Mouse (Mus musculus): ENCODE measurements around the gene Gga2. TPM values are rescaled to one million over a fixed set of nuclear protein-coding genes. Genes with fewer than 3 reads are reported as not detected.
A peak's percentile ranks its signal among the peaks of the same experiment; 100 is the strongest.

The Gga2 gene
- total RNA-seq, 2 experiments from 2014 or later = 17.4 to 36.3 TPM

DNA sequence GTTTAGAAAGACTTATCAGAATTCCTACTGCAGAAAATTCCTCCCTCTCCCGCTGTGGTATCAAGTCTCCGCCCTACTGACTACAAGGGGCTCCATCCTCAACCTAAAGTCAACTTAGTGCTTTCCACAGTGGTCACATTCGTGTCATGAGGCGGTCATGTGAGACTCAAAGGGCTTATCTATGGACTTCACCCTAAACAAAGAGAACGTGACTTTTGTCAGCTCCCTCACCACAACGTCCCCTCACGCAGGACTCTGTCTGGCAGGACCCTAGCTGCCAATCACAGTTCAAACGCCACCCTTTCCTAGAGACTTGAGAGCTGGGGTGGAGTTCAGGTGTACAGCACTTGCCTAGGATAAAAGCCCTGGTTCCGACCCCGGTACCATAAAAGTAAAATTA, 8.1 kb downstream of the Gga2 start:
- no peak for DNase-seq (ENCODE audit: low spot score in 2 of 2)

GRCm38 (mm10) chr7:122012370-122012769, 8.7 kb downstream of the Gga2 start:
- DNase-seq (ENCODE audit: low spot score in 2 of 2) = no peak

GRCm38 (mm10) chr7:122000396-122000795, 20.6 kb downstream of the Gga2 start:
- no peak for DNase-seq (ENCODE audit: low spot score in 2 of 2)

DNA sequence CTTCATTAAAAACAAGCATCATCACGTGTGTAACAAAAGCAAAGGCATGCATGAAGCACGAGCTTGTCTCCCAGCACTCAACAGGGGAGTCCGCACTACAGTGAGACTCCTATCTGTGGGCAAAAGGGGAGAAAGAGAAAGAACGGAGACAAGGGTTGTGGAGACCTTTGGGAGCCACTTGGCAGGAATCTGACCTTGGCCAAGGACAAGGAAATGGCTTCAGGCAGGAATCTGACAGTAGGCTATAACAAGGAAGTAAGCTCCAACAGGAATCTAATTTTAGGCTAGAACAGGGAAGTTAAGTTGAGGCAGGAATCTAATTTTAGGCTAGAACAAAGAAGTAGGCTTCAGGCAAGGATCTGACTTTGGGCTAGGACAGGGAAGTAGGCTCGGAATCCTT, 25.1 kb downstream of the Gga2 start:
- no peak for DNase-seq (ENCODE audit: low spot score in 2 of 2)

DNA sequence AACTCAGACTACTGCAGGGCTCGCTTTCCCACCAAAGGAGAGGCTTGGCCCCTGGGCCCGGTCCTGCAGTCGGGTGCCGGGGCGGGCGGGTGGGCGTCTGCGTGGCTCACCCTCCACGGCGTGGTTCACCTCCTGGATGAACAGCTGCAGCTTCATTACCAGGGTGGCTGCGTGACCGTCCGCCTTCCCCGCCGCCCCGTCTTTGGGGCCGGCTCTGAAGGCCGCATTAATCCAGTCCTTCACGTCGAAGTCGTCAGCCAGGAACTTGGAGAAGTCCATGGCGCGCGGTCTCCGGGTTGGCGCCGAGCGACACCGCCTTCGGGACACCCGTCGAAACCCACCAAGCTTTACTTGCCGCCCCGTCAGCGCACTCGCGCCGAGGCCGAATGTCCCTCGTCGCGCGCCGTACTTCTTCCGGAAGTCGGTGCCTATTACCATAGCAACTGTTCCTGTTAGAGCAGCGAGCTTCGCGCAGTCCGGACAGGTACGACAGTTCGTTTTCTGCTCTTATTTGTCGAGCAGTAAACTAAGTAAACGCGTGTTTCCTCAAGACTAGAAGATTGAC, 39.6 kb downstream of the Gga2 start, which contains the start of gene Cog7:
TSS of gene Cog7 (minus strand) at position 405 of the 565 bp plus-strand sequence.
- peak; percentile 95 to 97 for DNase-seq (ENCODE audit: low spot score in 2 of 2)

GRCm38 (mm10) chr7:121975031-121975430, 46.0 kb downstream of the Gga2 start:
- peak; percentile 17 to 34 for DNase-seq (ENCODE audit: low spot score in 2 of 2)

GRCm38 (mm10) chr7:121971698-121972097, 49.3 kb downstream of the Gga2 start:
- DNase-seq (ENCODE audit: low spot score in 2 of 2) = no peak

DNA sequence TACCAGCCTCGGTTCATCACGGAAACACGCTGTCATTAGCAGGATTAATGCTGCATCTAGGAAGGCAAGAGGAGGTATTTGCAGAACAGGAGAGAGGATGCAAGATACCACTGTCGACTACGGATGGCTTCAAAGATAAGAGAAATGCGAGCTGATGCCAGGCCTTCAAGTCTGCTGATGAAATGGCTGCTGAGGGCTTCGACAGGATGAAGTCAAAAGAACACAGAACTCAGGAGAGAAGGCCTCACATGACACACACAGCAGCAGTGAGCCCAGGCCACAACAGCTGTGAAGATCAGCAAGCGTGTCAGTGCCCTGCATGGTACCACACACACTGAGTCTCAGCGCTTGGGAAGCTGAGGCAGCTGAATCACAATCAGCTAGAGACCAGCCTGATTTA, 50.8 kb downstream of the Gga2 start:
- DNase-seq (ENCODE audit: low spot score in 2 of 2) = no peak

DNA sequence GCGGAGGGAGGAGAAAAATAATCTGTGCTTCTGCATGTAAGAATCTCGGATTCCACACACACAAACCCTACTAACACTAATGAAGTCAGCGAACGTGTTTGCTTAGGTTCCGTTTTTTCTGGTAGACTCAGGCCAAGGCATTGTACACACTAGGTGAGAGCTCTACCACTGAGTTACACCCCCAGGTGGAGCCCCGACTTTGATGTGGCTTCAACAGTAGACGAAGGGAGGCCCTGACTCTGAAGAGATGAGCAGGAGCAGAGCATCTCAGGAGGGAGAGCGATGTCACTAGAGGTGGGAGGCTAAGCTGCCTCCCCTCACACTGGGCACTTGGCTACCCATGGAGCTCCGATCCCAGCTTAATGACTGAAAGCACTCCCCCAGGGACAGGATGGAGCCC, 52.2 kb downstream of the Gga2 start:
- no peak for DNase-seq (ENCODE audit: low spot score in 2 of 2)

DNA sequence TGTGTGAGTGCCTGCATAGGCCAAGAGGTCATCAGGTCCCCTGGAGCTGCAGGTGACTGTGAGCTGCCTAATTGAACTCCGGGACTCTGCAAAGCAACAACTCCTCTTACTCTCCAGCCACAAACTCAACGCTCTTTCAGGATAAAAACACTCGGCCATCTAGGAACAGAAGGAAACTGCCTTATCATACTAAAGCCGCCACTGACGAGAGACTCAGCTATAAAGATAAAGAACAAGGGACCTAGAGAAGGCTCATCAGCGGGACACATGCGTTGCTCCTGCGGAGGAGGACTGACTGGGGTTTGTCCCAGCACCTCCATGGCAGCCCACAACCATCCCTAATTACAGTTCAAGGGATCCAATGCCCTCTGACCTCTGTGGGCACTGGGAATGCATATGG, 52.8 kb downstream of the Gga2 start:
- DNase-seq (ENCODE audit: low spot score in 2 of 2) = no peak

DNA sequence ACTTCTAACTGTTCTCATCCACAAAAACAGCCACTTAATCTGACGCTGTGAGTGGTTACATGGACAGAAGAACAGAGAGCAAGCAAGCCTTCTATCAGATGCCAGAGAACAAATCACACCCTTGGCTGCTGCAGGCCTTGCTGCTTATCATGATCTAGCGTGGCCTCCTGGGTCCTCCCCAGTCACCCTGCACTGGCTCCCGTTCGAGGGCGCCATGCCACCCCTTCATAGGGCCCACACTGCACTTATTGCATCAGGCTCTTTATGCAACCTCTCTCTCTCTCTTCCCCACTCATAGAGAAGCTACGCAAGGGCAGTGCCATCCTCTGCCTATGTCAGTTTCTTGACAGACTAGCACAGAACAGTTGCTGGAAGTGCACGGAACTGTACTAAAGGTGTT, 54.9 kb downstream of the Gga2 start:
- DNase-seq (ENCODE audit: low spot score in 2 of 2) = no peak

DNA sequence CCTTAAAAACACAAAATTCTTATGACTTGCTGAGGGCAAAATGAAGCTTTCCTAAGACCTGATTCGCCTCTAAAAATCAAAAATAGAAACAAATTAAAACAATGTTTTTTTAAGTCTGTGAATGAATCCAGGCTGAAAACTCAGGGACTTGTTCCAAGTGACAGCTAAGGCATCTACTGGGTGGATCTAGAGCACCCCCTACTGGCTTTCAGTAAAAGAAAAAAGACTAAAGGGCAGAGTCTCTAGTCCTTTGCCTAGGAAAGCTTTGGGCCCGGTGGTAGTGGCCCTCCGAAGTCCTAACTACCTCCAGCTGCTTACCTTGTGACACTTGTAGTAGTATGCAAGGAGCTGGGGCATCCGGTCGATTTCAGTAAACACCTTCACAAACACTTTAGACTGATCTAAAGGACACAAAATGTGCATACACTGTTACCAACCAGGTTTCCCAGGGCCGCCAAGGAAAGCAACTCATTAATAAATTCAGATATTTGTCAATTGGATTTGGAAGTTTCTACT, 57.1 kb downstream of the Gga2 start:
- peak in 1 of 2 experiments; percentile 16 for DNase-seq (ENCODE audit: low spot score in 2 of 2)

- no peak for DNase-seq (ENCODE audit: low spot score in 2 of 2)
Observed at GRCm38 (mm10) chr7:121962571-121962959, 58.5 kb downstream of the Gga2 start.

- DNase-seq (ENCODE audit: low spot score in 2 of 2) = no peak
Observed at GRCm38 (mm10) chr7:121961913-121962570, 59.0 kb downstream of the Gga2 start.

DNA sequence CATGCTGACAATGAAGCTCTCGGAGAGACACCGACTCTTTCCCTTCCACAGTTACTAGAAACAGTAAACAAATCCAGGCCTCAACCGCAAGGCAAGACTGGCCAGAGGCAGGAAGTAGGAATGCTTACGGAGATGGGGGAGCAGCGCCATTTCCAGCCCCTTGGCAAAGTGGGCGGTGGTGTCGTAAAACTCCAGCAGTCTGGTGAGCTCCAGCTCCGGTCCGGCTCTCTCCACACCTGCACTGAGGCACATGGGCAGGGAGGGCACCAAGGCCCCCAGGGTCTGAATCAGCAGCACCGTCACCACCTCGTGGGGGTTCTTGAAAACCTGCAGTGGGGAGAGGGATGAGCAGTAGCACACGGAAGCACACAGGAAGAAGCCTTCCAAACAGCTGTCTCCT, 65.2 kb downstream of the Gga2 start:
- no peak for DNase-seq (ENCODE audit: low spot score in 2 of 2)

GRCm38 (mm10) chr7:121954891-121955669, 65.9 kb downstream of the Gga2 start:
- DNase-seq (ENCODE audit: low spot score in 2 of 2) = no peak

- DNase-seq (ENCODE audit: low spot score in 2 of 2) = no peak
Observed at GRCm38 (mm10) chr7:121947513-121947912, 73.5 kb downstream of the Gga2 start.

DNA sequence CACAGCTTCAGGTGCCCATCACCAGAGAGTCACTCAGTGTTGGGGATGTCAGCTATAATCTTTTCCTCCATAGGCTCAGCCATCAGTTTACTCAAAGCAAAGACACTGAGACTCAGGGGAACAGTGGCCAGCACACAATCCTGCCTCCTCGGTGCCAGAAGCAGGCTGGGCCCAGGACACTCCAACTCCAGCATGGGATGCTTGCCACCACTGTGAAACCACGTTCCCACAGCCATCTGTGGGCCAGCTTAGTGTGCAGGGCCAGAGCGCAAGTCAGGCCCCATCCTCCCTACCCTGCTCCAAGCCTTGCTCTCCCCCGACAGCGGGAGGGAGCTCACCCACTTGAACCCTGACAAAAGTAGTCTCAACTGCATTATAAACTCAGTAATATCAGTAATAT, 74.8 kb downstream of the Gga2 start:
- DNase-seq (ENCODE audit: low spot score in 2 of 2) = no peak

GRCm38 (mm10) chr7:121942371-121942770, 78.7 kb downstream of the Gga2 start:
- no peak for DNase-seq (ENCODE audit: low spot score in 2 of 2)

DNA sequence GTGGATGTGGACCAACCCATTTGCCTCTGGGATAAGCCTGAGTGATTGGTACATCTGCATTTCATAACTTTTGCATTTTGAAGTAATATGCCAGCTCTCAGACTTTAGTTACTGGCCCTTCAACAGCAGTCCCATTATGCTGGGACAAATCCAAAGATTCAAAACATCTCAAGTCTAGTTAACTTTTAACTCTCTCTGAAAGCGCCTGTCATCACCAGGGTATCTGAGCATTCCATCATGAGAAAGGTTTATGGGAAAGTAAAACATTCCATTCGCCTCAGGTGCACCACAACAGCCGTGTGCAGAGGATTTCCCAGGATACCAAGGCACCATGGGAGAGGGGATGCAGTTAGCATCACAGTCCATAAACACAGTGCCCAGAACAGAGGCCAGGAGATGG, 79.4 kb downstream of the Gga2 start:
- DNase-seq (ENCODE audit: low spot score in 2 of 2) = no peak

- DNase-seq (ENCODE audit: low spot score in 2 of 2) = no peak
Observed at GRCm38 (mm10) chr7:121941016-121941415, 80.0 kb downstream of the Gga2 start.

- no peak for DNase-seq (ENCODE audit: low spot score in 2 of 2)
Observed at GRCm38 (mm10) chr7:121939729-121940128, 81.3 kb downstream of the Gga2 start.
